Mouse (Mus musculus) G1E (cell line): ENCODE results near the gene Ncor2. TPM values are rescaled to one million over a fixed set of nuclear protein-coding genes. Genes with fewer than 3 reads are reported as not detected.

Experiments used
- ATAC-seq: 2 replicates; pipeline ENCODE4 v1.8.0; 2016; ENCODE audit warnings: mild to moderate bottlenecking; ENCODE audit not compliant: insufficient number of reproducible peaks, poor library complexity, low FRiP score, severe bottlenecking; ENCODE audit errors: extremely low read depth
- DNase-seq: peaks from one replicate; pipeline ENCODE4 v3.0.0; 2012; ENCODE audit warnings: low spot score
- H3K27me3 ChIP-seq: 2 replicates; pipeline ENCODE4 v1.6.1; 2012; ENCODE audit warnings: mild to moderate bottlenecking, low read length, inconsistent platforms; ENCODE audit not compliant: insufficient read depth
- H3K36me3 ChIP-seq: replicated peaks from 2 replicates; pipeline ENCODE3; 2012; ENCODE audit warnings: mild to moderate bottlenecking, inconsistent platforms
- H3K4me1 ChIP-seq: 2 replicates; pipeline ENCODE4 v1.6.1; 2012; ENCODE audit warnings: low read depth, low read length, inconsistent platforms, mixed read lengths; ENCODE audit not compliant: insufficient read depth
- H3K4me3 ChIP-seq: 2 replicates; pipeline ENCODE4 v1.5.1; 2012; ENCODE audit warnings: low read depth, mild to moderate bottlenecking, inconsistent platforms, low read length, moderate library complexity, mixed read lengths
- H3K9me3 ChIP-seq: replicated peaks from 2 replicates; pipeline ENCODE4 v1.6.1; 2012; ENCODE audit warnings: inconsistent platforms
- CTCF ChIP-seq: IDR thresholded peaks from 2 replicates; pipeline ENCODE4 v1.5.1; 2012; ENCODE audit warnings: low read depth, low read length, inconsistent platforms, mixed read lengths
- GATA1 ChIP-seq: IDR thresholded peaks from 2 replicates; pipeline ENCODE4 v1.6.1; 2012; ENCODE audit warnings: borderline replicate concordance, low read length, inconsistent platforms, mixed read lengths
- GATA2 ChIP-seq: IDR thresholded peaks from 2 replicates; pipeline ENCODE4 v1.6.1; 2012; ENCODE audit warnings: low read depth, low read length, inconsistent platforms, borderline replicate concordance
- POLR2AphosphoS5 ChIP-seq: IDR thresholded peaks from 2 replicates; pipeline ENCODE4 v1.6.1; 2012; ENCODE audit warnings: low read depth, low read length, inconsistent platforms; ENCODE audit not compliant: insufficient replicate concordance
- TAL1 ChIP-seq: conservative IDR thresholded peaks from 2 replicates; pipeline ENCODE4 v1.6.1; 2012; ENCODE audit warnings: low read depth, low read length, inconsistent platforms, mixed read lengths
- polyA plus RNA-seq: library from polyadenylated mRNA; stranded (reverse); fragments of >175 nt; gene quantifications from 2 replicates; pipeline ENCODE4 v1.2.3, GENCODE M21; 2012
- total RNA-seq, 2 experiments: library from RNA; stranded (forward) in 1 of 2; stranded (reverse) in 1 of 2; fragments of 200-1000 nt in 1 of 2; fragments of >200 nt in 1 of 2; fragmentation: Nextera tagmentation in 1 of 2; gene quantifications; 2 replicates each; pipeline ENCODE4 v1.2.3; 2014 to 2017

The Ncor2 gene
- total and polyA plus RNA-seq, 3 experiments = 0.09 TPM; not detected in 2

- H3K36me3 ChIP-seq = no peaks in the 10 kb centered on the region
- no peak for ATAC-seq
- H3K4me3 ChIP-seq = no peak overlapping the region
- TF ChIP-seq TAL1 (no peak), POLR2AphosphoS5 (no peak), GATA2 (no peak), GATA1 (no peak), CTCF (no peak)
- H3K4me1 ChIP-seq = no peaks in the 10 kb centered on the region
- no peak for DNase-seq
- H3K27me3 ChIP-seq = no peaks in the 10 kb centered on the region
- peaks cover 95% of the 10 kb centered on the region for H3K9me3 ChIP-seq
Observed at GRCm38 (mm10) chr5:125150951-125151564, 28.0 kb downstream of the Ncor2 start.

- Histone ChIP-seq H3K9me3 (peaks cover 89% of the 10 kb centered on the region), H3K4me3 (no peak overlapping the region), H3K4me1 (no peaks in the 10 kb centered on the region), H3K36me3 (no peaks in the 10 kb centered on the region), H3K27me3 (no peaks in the 10 kb centered on the region)
- ATAC-seq (no peak), DNase-seq (no peak)
- TF ChIP-seq GATA2 = no peak
- TF ChIP-seq GATA1 = no peak
- no peak for TF ChIP-seq CTCF
- no peak for TF ChIP-seq POLR2AphosphoS5
- TF ChIP-seq TAL1 = no peak
Observed at GRCm38 (mm10) chr5:125149142-125149541, 29.9 kb downstream of the Ncor2 start.

- H3K36me3 ChIP-seq = no peaks in the 10 kb centered on the region
- no peaks in the 10 kb centered on the region for H3K4me1 ChIP-seq
- no peak for TF ChIP-seq POLR2AphosphoS5
- TF ChIP-seq GATA2 = no peak
- no peak for TF ChIP-seq CTCF
- TF ChIP-seq GATA1 = no peak
- TF ChIP-seq TAL1 = no peak
- H3K4me3 ChIP-seq = no peak overlapping the region
- H3K27me3 ChIP-seq = no peaks in the 10 kb centered on the region
- H3K9me3 ChIP-seq = peaks cover 87% of the 10 kb centered on the region
- DNase-seq = no peak
- no peak for ATAC-seq
Observed at GRCm38 (mm10) chr5:125148686-125149085, 30.3 kb downstream of the Ncor2 start.

DNA sequence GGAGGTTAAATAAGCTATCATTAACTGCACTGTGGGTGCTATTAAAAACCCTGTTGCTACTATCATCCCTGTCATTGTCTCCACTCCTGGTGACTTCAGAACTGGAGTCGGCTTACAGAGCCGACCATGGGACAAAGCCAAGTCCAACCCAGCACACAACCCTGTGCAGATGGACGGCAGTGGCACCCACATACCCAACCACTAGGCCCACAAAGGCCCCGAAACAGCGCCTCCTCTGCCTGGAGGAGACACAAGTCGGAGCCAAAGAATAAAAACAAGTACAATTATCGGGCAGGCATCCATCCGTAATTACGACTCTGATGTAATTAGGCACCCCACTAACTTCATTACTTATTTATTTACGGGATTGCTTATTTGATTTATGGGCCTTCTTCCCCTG is 30.8 kb downstream of the Ncor2 start:
- ATAC-seq (no peak), DNase-seq (no peak)
- Histone ChIP-seq H3K9me3 (peaks cover 87% of the 10 kb centered on the region), H3K4me3 (no peak overlapping the region), H3K4me1 (no peaks in the 10 kb centered on the region), H3K36me3 (no peaks in the 10 kb centered on the region), H3K27me3 (no peaks in the 10 kb centered on the region)
- TF ChIP-seq TAL1 (no peak), GATA2 (no peak), GATA1 (no peak), CTCF (no peak), POLR2AphosphoS5 (no peak)

- TF ChIP-seq POLR2AphosphoS5 = no peak
- TF ChIP-seq GATA1 = no peak
- no peak for TF ChIP-seq GATA2
- no peak for TF ChIP-seq CTCF
- no peak for TF ChIP-seq TAL1
- peak overlapping the region; percentile 10; the same call in 1 of the 2 replicates for H3K4me3 ChIP-seq
- DNase-seq (no peak), ATAC-seq (no peak)
- H3K9me3 ChIP-seq = peaks cover 87% of the 10 kb centered on the region
- H3K27me3 ChIP-seq = no peaks in the 10 kb centered on the region
- H3K36me3 ChIP-seq = no peaks in the 10 kb centered on the region
- H3K4me1 ChIP-seq = no peaks in the 10 kb centered on the region
Observed at GRCm38 (mm10) chr5:125147124-125147523, 31.9 kb downstream of the Ncor2 start.

DNA sequence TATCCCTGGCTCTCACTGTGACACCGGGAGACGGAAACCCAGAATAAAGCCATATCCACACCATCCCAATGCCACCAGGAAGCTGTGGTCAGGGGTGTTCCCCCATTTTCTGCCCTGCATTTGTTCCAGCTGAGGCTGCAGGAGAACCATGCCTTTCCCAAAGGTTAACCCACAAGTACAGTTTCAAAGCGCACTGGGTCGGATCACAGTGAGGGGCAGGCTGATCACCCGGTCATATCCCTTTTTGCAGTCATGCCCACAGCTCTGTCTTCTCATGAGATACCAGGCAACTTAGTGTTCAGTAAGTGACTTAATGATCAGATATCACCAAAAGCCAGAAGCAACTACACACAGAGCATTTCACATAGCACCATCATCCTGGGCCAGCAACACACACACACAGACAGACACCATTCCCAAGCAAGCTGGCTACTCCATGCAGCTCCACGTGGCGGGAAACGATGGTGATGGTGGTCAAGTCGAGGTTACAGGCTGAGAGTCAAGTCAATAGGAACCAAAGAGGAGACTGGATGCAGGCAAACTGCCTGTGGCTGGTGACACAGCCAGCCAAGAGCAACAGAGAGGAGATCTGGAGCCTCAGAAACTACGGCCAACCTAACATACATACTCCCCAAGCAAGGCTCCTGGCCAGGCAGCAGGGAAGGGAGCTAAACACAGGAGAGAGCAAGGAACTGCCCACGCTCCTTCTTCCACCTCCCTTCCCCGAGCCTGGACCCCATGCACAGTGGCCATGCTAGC is 35.7 kb downstream of the Ncor2 start:
- ATAC-seq (no peak), DNase-seq (no peak)
- Histone ChIP-seq H3K9me3 (peaks cover 90% of the 10 kb centered on the region), H3K27me3 (no peaks in the 10 kb centered on the region), H3K4me1 (no peaks in the 10 kb centered on the region), H3K36me3 (no peaks in the 10 kb centered on the region), H3K4me3 (no peak overlapping the region)
- TF ChIP-seq GATA1 (no peak), CTCF (no peak), TAL1 (no peak), POLR2AphosphoS5 (no peak), GATA2 (no peak)
